Mouse (Mus musculus) thymus, adult 2 months (tissue): ENCODE measurements around the gene Hltf. TPM values are rescaled to one million over a fixed set of nuclear protein-coding genes. Genes with fewer than 3 reads are reported as not detected.
A peak's percentile ranks its signal among the peaks of the same experiment; 100 is the strongest.

Source experiments
- DNase-seq: peaks from one replicate; pipeline ENCODE4 v3.0.0; 2021
- H3K27ac ChIP-seq: fragments of 200-500 bp; 2 replicates; pipeline ENCODE4 v1.5.1; 2012; ENCODE audit warnings: low read length, control low read depth; ENCODE audit not compliant: control insufficient read depth, insufficient read depth
- H3K27me3 ChIP-seq: fragments of 200-500 bp; 2 replicates; pipeline ENCODE4 v1.6.1; 2012; ENCODE audit warnings: mild to moderate bottlenecking, low read length, moderate library complexity, mixed read lengths; ENCODE audit not compliant: control insufficient read depth, insufficient read depth
- H3K36me3 ChIP-seq: fragments of 200-500 bp; 2 replicates; pipeline ENCODE4 v1.6.1; 2012; ENCODE audit warnings: mild to moderate bottlenecking, low read length, moderate library complexity; ENCODE audit not compliant: control insufficient read depth, insufficient read depth
- H3K4me1 ChIP-seq: fragments of 200-500 bp; replicated peaks from 2 replicates; pipeline ENCODE4 v1.6.1; 2012; ENCODE audit warnings: low read length; ENCODE audit not compliant: control insufficient read depth, insufficient read depth
- H3K4me3 ChIP-seq: fragments of 200-500 bp; 2 replicates; pipeline ENCODE4 v1.5.1; 2012; ENCODE audit warnings: mild to moderate bottlenecking, low read length, control low read depth, moderate library complexity; ENCODE audit not compliant: control insufficient read depth, insufficient read depth
- CTCF ChIP-seq: fragments of 200-500 bp; IDR thresholded peaks from 2 replicates; pipeline ENCODE4 v1.5.1; 2012; ENCODE audit warnings: mild to moderate bottlenecking, control low read depth, low read length, moderate library complexity, borderline replicate concordance; ENCODE audit not compliant: control insufficient read depth, poor library complexity, insufficient read depth; ENCODE audit errors: extremely low read depth
- POLR2A ChIP-seq: fragments of 200-500 bp; IDR thresholded peaks from 2 replicates; pipeline ENCODE4 v1.6.1; 2012; ENCODE audit warnings: mild to moderate bottlenecking, low read length, control low read depth, moderate library complexity; ENCODE audit not compliant: control insufficient read depth, poor library complexity, insufficient read depth; ENCODE audit errors: extremely low read depth
- WGBS: fragments of 180-500 bp; shearing (Covaris S2); methylation state at CpG from one replicate; pipeline ENCODE4 v1.1.7; 2018; 5-methylcytosine and 5-hydroxymethylcytosine counted together
- polyA plus RNA-seq: library from polyadenylated mRNA; depleted of rRNA; stranded (reverse); fragments of >200 nt; gene quantifications from 2 replicates; pipeline ENCODE4 v1.2.3, GENCODE M21; 2012

Gene Hltf
- polyA plus RNA-seq, 1 experiment = 8.2 TPM

DNA sequence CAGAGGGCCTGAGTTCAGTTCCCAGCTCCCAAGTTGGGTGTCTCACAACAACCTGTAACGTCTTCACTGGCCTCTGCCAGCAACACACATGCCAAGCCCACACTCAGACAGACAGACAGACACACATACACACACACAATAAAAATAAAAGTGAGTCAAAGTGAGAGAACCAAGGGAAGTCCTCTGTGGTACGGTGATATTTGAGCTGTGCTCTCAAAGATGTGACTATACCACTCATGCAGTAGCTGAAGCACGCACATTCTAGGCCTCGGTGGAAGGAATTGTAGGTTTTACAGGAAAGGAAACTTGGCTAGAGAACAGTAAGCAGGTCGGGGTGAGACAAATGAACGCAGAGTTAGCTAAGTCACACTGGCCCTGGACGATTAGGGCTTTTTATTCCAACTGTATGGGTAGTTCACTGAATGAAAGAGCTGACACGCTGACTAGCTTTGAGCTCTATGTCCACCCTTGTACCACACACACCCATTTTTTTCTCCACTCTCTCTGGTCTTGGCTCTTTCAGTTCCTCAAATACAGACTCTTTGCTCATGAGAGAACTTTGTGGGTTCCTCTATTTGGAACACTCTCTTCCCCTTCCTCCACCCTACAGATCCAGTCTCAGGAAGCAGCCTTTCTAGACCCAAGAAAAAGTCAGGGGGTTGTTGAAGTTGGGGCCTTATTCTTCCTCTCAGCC is 30.5 kb upstream of the Hltf start:
- WGBS = 44% methylated on average over 8 of the region's 8 CpGs
- Histone ChIP-seq H3K27ac (no peak overlapping the region), H3K27me3 (no peaks in the 10 kb centered on the region), H3K4me3 (no peak overlapping the region), H3K36me3 (peaks cover 34% of the 10 kb centered on the region), H3K4me1 (no peaks in the 10 kb centered on the region)
- DNase-seq = no peak
- TF ChIP-seq CTCF (no peak), POLR2A (no peak)

- TF ChIP-seq CTCF (no peak), POLR2A (no peak)
- Histone ChIP-seq H3K36me3 (peaks cover 29% of the 10 kb centered on the region), H3K4me3 (no peak overlapping the region), H3K27me3 (no peaks in the 10 kb centered on the region), H3K4me1 (no peaks in the 10 kb centered on the region), H3K27ac (no peak overlapping the region)
- 91% methylated on average over 5 of the region's 5 CpGs for WGBS
- no peak for DNase-seq
Measured at GRCm38 (mm10) chr3:20027788-20028187, 29.8 kb upstream of the Hltf start.

DNA sequence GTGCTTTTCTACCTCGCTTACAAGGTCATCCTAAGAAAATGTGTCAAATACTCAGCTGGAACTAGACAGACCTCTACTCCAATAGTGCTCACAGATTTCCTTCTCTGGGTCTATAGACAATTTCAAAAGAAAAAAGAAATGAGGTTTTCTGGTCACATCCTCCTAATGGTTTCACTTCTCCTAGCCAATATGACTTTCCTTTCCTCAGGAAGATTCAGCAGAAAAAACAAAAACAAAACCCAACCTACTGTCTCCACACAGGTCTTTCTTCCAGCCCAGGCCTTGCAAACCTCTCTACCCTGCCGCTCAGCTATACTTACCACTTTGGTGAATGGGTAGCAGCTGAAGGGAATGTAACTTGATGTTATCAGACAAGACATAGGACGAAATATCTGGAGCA is 29.0 kb upstream of the Hltf start:
- TF ChIP-seq CTCF (no peak), POLR2A (no peak)
- no peak for DNase-seq
- Histone ChIP-seq H3K4me1 (peaks cover under 1% of the 10 kb centered on the region; the same call in 1 of the 2 replicates), H3K27ac (no peak overlapping the region), H3K36me3 (peaks cover 29% of the 10 kb centered on the region), H3K4me3 (no peak overlapping the region), H3K27me3 (no peaks in the 10 kb centered on the region)
- WGBS = 95% methylated on average over 3 of the region's 3 CpGs

- Histone ChIP-seq H3K27me3 (no peaks in the 10 kb centered on the region), H3K4me1 (peaks cover 4% of the 10 kb centered on the region; the same call in 1 of the 2 replicates), H3K36me3 (peaks cover 12% of the 10 kb centered on the region), H3K4me3 (no peak overlapping the region), H3K27ac (no peak overlapping the region)
- TF ChIP-seq CTCF = no peak
- no peak for DNase-seq
- WGBS = 90% methylated on average over 6 of the region's 6 CpGs
Measured at GRCm38 (mm10) chr3:20030807-20031206, 26.8 kb upstream of the Hltf start.

DNA sequence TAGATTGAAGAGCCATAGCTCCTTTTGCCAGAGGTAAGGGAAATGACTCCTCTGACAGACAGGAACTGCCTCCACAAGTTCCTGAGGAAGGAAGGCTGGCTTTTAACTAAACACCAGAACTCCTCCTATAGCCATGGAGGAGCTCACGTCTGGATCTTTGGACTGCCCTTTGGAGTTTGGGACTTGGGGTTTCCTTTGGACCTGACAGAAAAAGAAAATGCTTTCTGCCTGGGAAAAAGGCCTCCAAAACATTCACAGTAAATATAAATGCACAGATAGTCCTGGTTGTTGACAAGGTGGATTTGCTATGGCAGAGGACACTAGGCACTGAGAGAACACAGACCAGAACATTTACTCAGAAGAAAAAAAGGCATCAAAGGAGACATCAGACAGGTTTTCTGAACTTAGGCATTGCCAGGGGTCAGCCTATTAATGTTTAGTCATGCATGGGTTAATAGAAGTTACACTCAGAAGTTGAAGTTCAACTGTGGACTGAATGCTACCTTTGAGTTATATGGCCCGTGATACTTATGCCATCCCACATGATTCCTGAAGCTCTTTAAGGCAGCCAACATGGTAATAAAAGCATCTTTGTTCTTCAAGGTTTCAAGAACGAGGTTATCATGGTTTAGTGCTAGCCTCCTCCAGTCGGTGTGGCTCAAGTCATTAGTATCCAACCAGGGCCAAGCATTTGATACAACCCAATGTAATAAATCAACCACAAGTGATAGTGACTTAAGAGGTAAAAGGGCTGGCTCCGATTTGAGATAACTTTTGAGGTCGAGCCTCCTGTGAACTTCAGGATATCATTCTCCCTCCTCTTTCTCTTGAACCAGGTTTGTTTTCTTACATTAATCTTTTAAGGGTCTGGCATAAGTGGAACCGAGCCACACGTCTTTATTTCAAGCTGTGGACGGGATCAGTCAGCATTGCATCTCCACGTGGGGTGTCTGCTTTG is 23.6 kb upstream of the Hltf start:
- 13% methylated on average over 10 of the region's 10 CpGs for WGBS
- no peak for TF ChIP-seq POLR2A
- TF ChIP-seq CTCF = no peak
- H3K36me3 ChIP-seq = no peaks in the 10 kb centered on the region; the same call in 1 of the 2 replicates
- no peak for DNase-seq
- H3K27me3 ChIP-seq = no peaks in the 10 kb centered on the region
- H3K4me3 ChIP-seq = peak overlapping the region; percentile 64
- H3K4me1 ChIP-seq = peaks cover 4% of the 10 kb centered on the region; the same call in 1 of the 2 replicates
- H3K27ac ChIP-seq = no peak overlapping the region

DNA sequence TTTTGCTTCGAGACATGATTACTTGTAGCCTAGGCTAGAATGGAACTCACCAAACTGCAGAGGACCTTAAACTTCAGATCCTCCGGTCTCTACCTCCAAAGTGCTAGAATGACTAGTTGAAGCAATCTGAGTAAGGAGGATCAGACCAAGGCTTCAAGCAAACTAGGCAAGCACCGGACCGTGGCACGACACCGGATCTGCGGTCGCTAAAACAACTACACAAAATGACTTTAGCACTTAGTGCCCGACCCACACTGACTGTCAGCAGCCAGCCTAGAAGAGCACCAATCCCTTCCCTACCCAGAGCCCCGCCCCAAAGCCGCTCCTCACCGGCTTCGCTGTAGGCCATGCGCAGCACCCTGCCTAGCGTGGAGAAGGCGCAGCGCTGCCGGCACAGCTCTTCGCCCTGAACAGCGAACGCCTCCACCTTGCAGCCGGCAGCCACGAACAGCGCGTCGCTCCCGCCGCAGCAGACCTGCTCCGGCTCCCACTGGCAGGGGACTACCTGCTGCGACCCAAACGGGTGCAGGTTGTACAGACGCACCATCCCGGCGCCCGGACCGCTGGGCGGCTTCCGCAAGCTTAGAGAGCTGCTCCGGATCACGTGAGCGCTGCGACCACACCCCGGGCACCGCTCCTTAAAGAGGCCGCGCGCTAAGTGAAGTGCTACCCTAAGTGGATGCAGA is 22.7 kb upstream of the Hltf start, which contains the start of gene Hps3:
TSS of gene Hps3 (minus strand) at position 597 of the 686 bp plus-strand sequence.
- WGBS = under 1% methylated on average over 47 of the region's 47 CpGs

More for the DNA sequence above, 22.7 kb upstream of the Hltf start, which contains the start of gene Hps3:
- Histone ChIP-seq H3K36me3 (no peaks in the 10 kb centered on the region), H3K27me3 (no peaks in the 10 kb centered on the region), H3K4me3 (peak within 1 kb of the TSS; percentile 64), H3K4me1 (peaks cover 4% of the 10 kb centered on the region; the same call in 1 of the 2 replicates), H3K27ac (peak within 1 kb of the TSS; percentile 22)
- DNase-seq = peak; percentile 88
- TF ChIP-seq CTCF (peak; percentile 69; the same call in 1 of the 2 replicates), POLR2A (peak; percentile 86)
